Mouse (Mus musculus): ENCODE data around the gene Klra6.
"Not testable (repeated sequence)": the region's sequence is repeated elsewhere in the genome, so short reads cannot be mapped to it uniquely, and the experiment has no call there.

The Klra6 gene

DNA sequence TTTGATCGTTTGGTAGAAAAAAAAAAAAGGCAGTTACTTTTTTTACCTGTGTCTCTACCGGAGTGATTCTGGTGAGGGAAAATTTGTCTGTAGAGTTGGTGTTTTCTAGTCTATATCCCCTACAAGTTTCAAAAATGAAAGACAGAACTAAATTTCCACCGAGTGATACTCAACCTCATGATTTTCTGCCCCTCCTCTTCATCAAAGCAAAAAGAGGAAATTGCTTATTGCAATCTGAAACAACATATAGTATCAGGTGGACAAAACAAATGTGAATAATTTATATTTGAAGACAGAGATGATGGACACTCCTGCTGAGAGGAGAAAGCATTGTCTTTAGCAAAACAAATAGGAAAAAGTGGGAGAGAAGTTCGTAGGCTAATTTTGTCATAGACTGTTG lies at the start of gene Klra6:
Gene Klra6, minus strand, starts transcription at position 101 of the 400 bp plus-strand sequence.
- DNase-seq (ENCODE audit: extremely low read depth, low read depth): no peak

DNA sequence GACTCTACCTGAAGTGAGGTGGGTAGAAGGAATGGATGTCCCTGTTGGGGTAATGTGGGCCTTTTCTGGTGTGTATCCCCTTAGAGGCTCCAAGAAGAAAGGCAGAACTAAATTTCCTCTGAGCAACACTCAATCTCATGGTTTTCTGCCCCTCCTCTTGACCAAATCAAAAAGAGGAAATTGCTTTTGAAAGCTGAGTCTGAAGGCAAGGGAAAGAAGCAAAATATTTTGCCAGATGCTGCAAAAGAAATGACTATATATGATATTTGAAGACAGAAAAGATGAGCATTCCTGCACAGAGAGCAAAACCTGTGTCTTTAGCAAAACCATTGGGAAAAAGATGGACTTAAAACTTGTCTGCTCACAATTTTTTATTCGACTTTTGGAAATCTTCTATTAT lies 40.4 kb upstream of the Klra6 start, which contains the start of gene Klra4:
Gene Klra4, minus strand, starts transcription at position 101 of the 400 bp plus-strand sequence.
- DNase-seq (ENCODE audit: extremely low read depth, low read depth): not testable (repeated sequence)

DNA sequence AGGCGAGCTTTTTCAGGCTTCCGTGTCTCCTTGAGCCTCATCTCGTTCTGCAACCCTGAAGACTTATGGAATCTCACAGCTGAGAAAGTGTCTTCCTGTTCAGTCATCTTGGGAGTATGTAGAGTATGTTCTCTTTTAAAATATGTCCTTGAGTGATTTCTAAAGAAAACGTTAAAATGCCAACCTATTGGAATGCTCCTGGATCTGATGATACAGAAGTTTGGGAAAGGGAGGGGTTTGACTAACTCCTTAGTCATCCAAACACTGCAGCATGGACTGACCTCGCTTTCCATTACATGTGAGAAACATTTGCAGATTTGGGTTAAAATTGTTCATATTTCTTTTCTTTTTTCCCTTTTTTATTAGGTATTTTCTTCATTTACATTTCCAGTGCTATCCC lies 38.4 kb upstream of the Klra6 start:
- DNase-seq (ENCODE audit: extremely low read depth, low read depth): no peak

DNA sequence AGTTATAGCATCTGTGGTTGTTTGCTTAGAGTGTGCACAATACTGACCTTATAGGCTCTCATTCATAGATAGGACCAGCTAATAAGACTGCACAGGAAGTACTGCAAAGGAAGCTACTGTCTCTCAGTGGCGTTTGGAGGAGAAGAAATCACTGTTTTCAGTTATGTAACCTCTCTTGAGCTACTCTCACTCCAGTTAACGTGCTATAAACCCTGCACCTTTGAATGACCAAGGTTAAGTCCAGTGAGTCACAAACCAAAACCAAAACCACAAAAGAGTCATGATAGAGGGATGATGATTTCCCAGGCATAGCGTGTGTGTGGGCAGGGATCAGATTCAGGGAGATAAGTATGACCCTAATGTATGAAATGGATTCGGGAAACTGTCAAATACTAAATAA lies 8.4 kb upstream of the Klra6 start:
- not testable (repeated sequence) for DNase-seq (ENCODE audit: extremely low read depth, low read depth)

DNA sequence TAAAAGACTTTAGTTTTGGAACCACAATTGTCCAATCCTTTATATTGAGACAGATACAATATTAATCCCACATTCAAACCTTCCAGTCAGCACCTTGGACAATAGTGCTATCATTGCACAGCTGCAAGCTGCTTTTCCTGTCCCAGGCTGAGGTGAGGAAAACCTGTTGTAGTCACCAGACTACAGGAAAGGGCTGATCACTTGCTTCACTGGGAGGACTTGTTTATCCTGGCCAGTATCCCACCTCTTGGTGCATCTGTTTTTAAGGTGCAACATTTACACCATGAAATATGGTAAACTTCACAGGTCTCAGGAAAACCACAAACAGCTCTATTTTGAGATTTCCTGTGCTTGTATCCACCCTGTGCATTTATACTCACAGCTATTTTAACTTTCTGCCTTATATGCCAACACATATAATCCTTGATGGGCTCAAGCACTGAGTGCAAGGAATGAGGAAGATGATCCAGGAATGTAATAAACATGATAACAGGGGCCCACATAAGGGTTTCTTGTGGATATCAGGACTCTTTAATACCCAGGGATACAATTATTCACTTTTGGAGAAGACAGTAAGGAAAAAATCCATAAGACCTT lies 4.8 kb upstream of the Klra6 start:
- DNase-seq (ENCODE audit: extremely low read depth, low read depth): not testable (repeated sequence)

Data from MEL-GATA-1-ER (cell line).